Mouse (Mus musculus) E14TG2a.4 (cell line): Measurements from ENCODE around the gene Hspd1.
"Not testable (repeated sequence)": the region's sequence is repeated elsewhere in the genome, so short reads cannot be mapped to it uniquely, and the experiment has no call there.

Experiments
- H3K27me3 ChIP-seq: 2 replicates; pipeline ENCODE4 v1.6.1; 2014; ENCODE audit warnings: low read length, control low read depth; ENCODE audit not compliant: insufficient read depth
- H3K36me3 ChIP-seq: 2 replicates; pipeline ENCODE4 v1.6.1; 2014; ENCODE audit warnings: low read length, control low read depth; ENCODE audit not compliant: insufficient read depth
- H3K4me1 ChIP-seq: replicated peaks from 2 replicates; pipeline ENCODE4 v1.6.1; 2014; ENCODE audit warnings: low read depth, low read length, control low read depth
- H3K4me3 ChIP-seq: replicated peaks from 2 replicates; pipeline ENCODE4 v1.5.1; 2014; ENCODE audit warnings: mild to moderate bottlenecking, low read length
- H3K9me3 ChIP-seq: 2 replicates; pipeline ENCODE4 v1.6.1; 2014; ENCODE audit warnings: low read length, control low read depth
- CTCF ChIP-seq: conservative IDR thresholded peaks from 2 replicates; pipeline ENCODE4 v1.5.1; 2014; ENCODE audit warnings: low read length
- NANOG ChIP-seq: IDR thresholded peaks from 2 replicates; pipeline ENCODE4 v1.6.1; 2014; ENCODE audit warnings: borderline replicate concordance, low read length, mixed read lengths
- POU5F1 ChIP-seq: IDR thresholded peaks from 2 replicates; pipeline ENCODE4 v1.6.1; 2014; ENCODE audit warnings: low read length, borderline replicate concordance

Hspd1 gene

GRCm38 (mm10) chr1:55129716-55130115, 41.7 kb upstream of the Hspd1 start:
- Histone ChIP-seq H3K27me3 (no peaks in the 10 kb centered on the region), H3K9me3 (peaks cover 10% of the 10 kb centered on the region), H3K36me3 (no peaks in the 10 kb centered on the region), H3K4me3 (peak overlapping the region; percentile 96), H3K4me1 (peaks cover 51% of the 10 kb centered on the region)
- no peak for TF ChIP-seq NANOG
- TF ChIP-seq POU5F1: no peak
- TF ChIP-seq CTCF: no peak

GRCm38 (mm10) chr1:55124136-55124535, 36.1 kb upstream of the Hspd1 start:
- not testable (repeated sequence) for H3K36me3 ChIP-seq, H3K4me3 ChIP-seq, H3K27me3 ChIP-seq, H3K9me3 ChIP-seq
- peaks cover 15% of the 10 kb centered on the region for H3K4me1 ChIP-seq

GRCm38 (mm10) chr1:55123561-55123960, 35.5 kb upstream of the Hspd1 start:
- TF ChIP-seq NANOG (no peak), POU5F1 (no peak), CTCF (no peak)
- Histone ChIP-seq H3K4me1 (peaks cover 14% of the 10 kb centered on the region), H3K9me3 (peaks cover 10% of the 10 kb centered on the region), H3K4me3 (no peak overlapping the region), H3K36me3 (no peaks in the 10 kb centered on the region), H3K27me3 (no peaks in the 10 kb centered on the region)

GRCm38 (mm10) chr1:55123046-55123445, 35.0 kb upstream of the Hspd1 start:
- Histone ChIP-seq H3K27me3 (no peaks in the 10 kb centered on the region), H3K4me1 (peaks cover 8% of the 10 kb centered on the region), H3K36me3 (no peaks in the 10 kb centered on the region), H3K9me3 (peaks cover 10% of the 10 kb centered on the region), H3K4me3 (no peak overlapping the region)
- TF ChIP-seq CTCF (no peak), NANOG (no peak), POU5F1 (no peak)

- Histone ChIP-seq H3K27me3 (no peaks in the 10 kb centered on the region), H3K9me3 (peaks cover 21% of the 10 kb centered on the region), H3K4me3 (no peak overlapping the region), H3K36me3 (peaks cover 3% of the 10 kb centered on the region; the same call in 1 of the 2 replicates), H3K4me1 (peaks cover 65% of the 10 kb centered on the region)
- no peak for TF ChIP-seq POU5F1
- TF ChIP-seq NANOG: no peak
- no peak for TF ChIP-seq CTCF
These were observed 21.2 kb upstream of the Hspd1 start for GRCm38 (mm10) chr1:55109066-55109766.

- Histone ChIP-seq H3K4me3 (no peak overlapping the region; the same call in 1 of the 2 replicates), H3K4me1 (peaks cover 72% of the 10 kb centered on the region), H3K36me3 (peaks cover 3% of the 10 kb centered on the region; the same call in 1 of the 2 replicates), H3K9me3 (peaks cover 21% of the 10 kb centered on the region), H3K27me3 (no peaks in the 10 kb centered on the region)
- TF ChIP-seq POU5F1 (peak; percentile 61; the same call in 1 of the 2 replicates), NANOG (peak; percentile 63; the same call in 1 of the 2 replicates), CTCF (no peak)
These were observed 20.4 kb upstream of the Hspd1 start for GRCm38 (mm10) chr1:55108473-55108872.

- Histone ChIP-seq H3K9me3 (peaks cover 21% of the 10 kb centered on the region), H3K36me3 (peaks cover 3% of the 10 kb centered on the region; the same call in 1 of the 2 replicates), H3K4me1 (peaks cover 72% of the 10 kb centered on the region), H3K4me3 (no peak overlapping the region; the same call in 1 of the 2 replicates), H3K27me3 (no peaks in the 10 kb centered on the region)
- TF ChIP-seq NANOG: no peak
- no peak for TF ChIP-seq CTCF
- no peak for TF ChIP-seq POU5F1
These were observed 19.6 kb upstream of the Hspd1 start for GRCm38 (mm10) chr1:55107644-55108043.

GRCm38 (mm10) chr1:55106919-55107585, 19.0 kb upstream of the Hspd1 start:
- H3K4me1 ChIP-seq: peaks cover 73% of the 10 kb centered on the region
- TF ChIP-seq POU5F1 (no peak), NANOG (no peak)
- H3K27me3 ChIP-seq: no peaks in the 10 kb centered on the region
- H3K9me3 ChIP-seq: peaks cover 21% of the 10 kb centered on the region
- peaks cover 3% of the 10 kb centered on the region; the same call in 1 of the 2 replicates for H3K36me3 ChIP-seq
- H3K4me3 ChIP-seq: no peak overlapping the region; the same call in 1 of the 2 replicates

- TF ChIP-seq NANOG (no peak), CTCF (no peak), POU5F1 (no peak)
- no peak overlapping the region for H3K4me3 ChIP-seq
- H3K9me3 ChIP-seq: no peaks in the 10 kb centered on the region
- H3K36me3 ChIP-seq: peaks cover 55% of the 10 kb centered on the region
- no peaks in the 10 kb centered on the region for H3K27me3 ChIP-seq
- peaks cover 44% of the 10 kb centered on the region for H3K4me1 ChIP-seq
These were observed 4.4 kb upstream of the Hspd1 start for GRCm38 (mm10) chr1:55092469-55092868.
